Mouse (Mus musculus): ENCODE results near the gene Nrsn2. TPM values are rescaled to one million over a fixed set of nuclear protein-coding genes. Genes with fewer than 3 reads are reported as not detected.

The Nrsn2 gene
- not detected in 3 replicates for total RNA-seq (2017)

DNA sequence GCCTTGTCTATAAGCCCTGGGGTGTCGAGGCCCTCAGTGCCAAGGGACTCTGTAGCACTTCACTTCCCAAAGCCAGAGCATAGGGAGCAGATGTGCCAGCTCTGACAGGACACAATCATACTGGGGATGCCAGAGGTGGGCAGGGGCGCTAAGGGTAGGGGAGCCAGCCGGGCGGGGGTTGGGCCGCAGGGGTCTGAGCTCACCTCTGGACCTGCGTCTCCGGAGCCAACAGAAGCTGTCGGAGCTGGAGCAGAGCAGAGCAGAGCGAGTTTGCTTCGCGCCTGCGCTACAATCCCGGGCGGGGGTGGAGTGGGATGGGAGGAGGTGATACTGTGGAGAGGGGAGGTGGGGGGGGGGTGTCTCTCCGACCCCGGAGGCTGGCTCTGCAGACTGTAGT is at the start of gene Nrsn2:
Gene Nrsn2, minus strand, starts transcription at position 294 of the 397 bp plus-strand sequence.
- no peak for ATAC-seq (replicated peaks; ENCODE audit: insufficient number of reproducible peaks, low FRiP score, low TSS enrichment, poor library complexity, severe bottlenecking)

DNA sequence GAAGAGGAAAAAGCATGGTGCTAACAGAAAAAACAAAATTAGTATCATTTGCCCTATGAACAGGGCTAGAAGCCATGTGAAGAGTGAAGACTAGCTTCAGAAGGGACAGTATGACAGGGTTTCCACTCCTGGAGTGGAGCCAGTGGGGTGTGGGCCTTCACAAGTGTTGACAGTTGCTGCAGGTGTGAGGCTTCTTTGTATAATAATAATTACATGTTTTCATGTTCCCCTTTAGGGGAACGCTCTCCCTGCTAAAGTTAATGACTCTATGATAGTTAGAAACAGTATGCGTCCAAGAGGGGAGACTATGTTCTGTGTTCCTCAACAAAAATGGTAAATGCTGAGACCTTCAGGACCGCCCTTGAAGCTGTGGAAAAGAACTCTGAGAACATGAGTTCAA is 39.3 kb upstream of the Nrsn2 start:
- no peak for ATAC-seq (replicated peaks; ENCODE audit: insufficient number of reproducible peaks, low FRiP score, low TSS enrichment, poor library complexity, severe bottlenecking)

DNA sequence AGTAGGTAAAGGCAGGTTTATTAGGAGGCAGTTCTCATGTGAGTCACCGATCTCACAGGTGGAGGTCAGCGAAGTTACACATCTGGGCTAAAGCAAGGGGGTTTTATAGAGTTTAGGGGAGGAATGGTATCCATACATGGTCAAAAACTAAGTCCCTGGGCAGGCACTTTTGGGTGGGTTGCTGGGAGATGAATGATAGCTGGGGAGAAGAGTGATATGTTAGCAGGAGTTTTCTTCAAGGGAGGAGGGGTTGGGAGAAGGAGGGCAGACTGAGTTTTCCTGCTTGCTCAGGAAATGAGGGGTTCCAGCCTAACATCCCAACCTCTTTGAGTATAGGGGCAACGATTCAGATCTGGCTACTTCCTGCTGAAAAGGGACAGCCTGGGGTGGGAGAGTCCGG is 38.8 kb upstream of the Nrsn2 start, which contains the start of gene 6820408C15Rik:
Gene 6820408C15Rik, plus strand, starts transcription at position 301 of the 400 bp plus-strand sequence.
- ATAC-seq (replicated peaks; ENCODE audit: insufficient number of reproducible peaks, low FRiP score, low TSS enrichment, poor library complexity, severe bottlenecking): no peak

DNA sequence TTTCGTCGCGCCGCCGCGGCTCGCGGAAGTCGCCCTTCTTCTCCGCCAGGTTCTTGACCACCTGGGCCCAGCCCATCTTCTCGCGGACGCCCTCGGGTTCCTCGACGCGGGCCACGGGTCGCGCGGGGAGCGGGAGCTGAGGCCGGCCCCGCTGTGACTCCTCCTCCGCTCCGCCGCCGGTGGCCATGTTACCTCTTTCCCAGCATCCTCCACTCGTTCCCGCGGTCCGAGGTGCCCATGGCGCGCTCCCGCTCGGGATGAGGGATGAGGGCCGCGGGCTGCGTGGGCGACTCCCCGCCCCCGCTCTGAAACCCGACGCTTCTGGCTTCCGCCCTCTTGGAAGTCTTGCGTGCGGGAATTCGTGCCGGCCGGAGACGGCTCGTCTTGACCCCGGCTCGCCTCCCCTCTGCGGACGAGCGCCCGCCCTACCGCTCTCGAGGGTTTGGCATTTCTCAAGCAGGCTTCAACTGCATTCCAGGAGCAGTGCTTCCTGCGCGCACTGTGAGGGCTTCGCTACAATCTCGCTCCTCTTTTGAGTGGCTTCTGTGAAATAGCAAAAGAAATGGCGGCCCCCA is 38.2 kb upstream of the Nrsn2 start, which contains the start of gene Zcchc3:
Gene Zcchc3, minus strand, starts transcription at position 437 of the 575 bp plus-strand sequence.
- ATAC-seq (replicated peaks; ENCODE audit: insufficient number of reproducible peaks, low FRiP score, low TSS enrichment, poor library complexity, severe bottlenecking): peak; percentile 34; the same call in 1 of the 2 replicates

DNA sequence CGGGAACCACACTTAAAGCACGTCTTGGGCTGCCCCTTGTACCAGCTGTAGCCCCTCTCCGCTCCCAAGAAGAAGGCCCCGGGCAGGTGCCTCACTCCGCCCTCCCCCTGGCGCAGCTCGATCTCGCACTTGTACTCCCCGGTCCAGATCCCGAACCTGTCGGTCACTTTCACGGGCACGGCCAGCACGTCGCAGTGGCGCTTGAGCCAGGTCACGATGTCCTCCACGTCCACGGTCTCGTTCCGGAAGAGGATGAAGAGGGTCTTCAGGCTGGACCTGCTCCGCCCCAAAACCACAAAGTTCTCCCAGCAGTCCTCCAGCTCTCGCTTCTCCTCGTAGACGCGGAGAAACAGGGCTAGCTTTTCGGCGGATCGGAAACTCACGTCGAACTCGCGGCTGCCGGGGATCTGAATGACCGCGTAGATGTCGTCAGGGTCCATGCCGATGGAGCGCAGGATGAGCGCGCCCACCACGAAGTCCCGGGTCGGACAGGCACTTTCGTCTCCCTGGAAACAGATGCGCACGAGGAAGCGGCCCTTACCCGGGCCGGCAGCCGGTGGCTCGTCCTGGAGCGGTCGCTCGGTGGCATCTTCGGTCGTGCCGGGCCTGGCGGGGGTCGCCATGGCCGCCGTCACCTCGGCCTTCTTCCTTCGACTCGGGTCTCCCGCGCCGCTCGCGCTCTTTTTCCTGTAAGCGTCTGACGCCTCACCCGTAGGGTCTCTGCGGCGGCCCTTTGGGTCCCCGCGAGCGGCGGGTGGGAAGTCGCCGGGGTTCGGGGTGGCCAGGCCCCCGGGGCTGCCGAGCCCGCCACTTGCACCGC is 37.5 kb upstream of the Nrsn2 start:
- ATAC-seq (replicated peaks; ENCODE audit: insufficient number of reproducible peaks, low FRiP score, low TSS enrichment, poor library complexity, severe bottlenecking): 0 out of 2 replicates have a peak, but pooled peaks have one; percentile 23

DNA sequence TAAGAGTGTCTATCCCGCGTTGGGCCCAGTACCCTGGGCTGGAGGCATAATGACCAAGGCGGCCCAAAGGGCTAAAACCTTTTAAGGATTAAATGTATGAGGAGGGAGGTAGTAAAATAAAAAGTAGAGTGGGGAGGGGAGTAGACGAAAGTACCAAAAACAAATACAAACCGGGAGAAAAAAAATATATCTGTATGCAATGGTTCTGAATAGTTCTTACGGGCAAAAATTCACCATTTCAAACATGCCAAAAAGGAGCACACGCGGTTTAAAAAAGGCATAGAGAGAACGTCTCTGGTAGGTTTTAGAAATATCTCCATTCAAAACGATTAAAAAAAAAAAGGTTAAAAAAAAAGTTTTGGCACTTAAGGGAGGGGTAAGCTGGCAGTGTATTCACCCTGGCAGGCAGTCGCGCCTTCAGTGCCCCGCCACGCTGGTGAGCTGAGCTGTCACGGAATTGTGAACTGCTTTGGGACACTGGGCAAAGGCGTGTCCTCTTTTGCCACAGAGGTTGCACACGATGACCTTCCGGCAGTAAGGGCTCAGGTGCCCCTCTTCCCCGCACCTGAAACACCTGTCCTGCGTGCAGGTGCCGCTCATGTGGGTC is 36.8 kb upstream of the Nrsn2 start:
- peak; percentile 24; the same call in 1 of the 2 replicates for ATAC-seq (replicated peaks; ENCODE audit: insufficient number of reproducible peaks, low FRiP score, low TSS enrichment, poor library complexity, severe bottlenecking)

DNA sequence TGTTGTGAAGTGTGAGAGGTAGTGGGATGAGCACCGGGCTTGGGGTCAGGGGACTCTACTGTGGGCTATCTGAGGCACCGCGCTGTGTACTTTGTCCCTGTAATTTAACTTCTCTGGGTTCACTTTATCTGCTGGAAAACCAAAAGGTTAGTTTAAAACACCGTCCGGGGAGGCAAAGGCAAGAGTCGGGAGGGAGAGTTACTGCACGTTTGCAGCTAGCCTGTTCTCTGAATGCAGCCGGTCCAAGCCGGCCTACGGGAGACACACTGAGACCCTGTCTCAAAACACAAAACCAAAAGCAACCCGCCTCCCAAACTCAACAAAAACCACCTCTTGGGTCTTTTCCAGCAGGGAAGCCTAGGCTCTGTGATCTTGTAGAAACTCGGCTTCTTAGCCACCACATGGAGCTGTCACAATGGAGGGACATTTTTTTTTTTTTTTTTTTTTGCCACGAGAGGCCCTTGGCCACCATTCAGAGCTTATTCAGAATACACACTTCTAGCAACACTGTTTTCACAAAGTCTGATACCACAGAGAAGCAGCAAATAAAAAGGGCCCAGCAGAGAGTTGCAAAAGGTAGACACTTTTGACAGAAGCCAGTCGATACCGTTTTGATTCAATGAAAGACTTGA is 36.2 kb upstream of the Nrsn2 start:
- no peak for ATAC-seq (replicated peaks; ENCODE audit: insufficient number of reproducible peaks, low FRiP score, low TSS enrichment, poor library complexity, severe bottlenecking)

DNA sequence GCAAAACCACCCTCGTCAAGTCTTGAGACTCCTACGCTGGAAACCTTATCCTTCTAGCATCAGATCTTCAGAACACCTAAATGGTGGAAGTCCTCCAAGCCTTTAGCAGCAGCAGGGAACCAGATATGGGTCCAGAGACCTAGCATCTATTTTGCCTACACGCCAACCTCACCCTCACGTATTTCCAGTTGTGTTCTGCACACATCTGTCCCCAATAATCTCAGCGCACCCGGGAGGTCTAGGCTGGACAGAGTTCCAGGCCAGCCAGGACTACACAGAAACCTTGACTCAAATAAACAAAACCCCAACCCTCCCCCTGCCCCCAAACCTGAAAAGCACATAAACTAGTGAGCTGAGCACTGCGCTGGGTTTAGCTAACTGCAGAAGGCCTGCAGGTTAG is 35.0 kb upstream of the Nrsn2 start:
- no peak for ATAC-seq (replicated peaks; ENCODE audit: insufficient number of reproducible peaks, low FRiP score, low TSS enrichment, poor library complexity, severe bottlenecking)

DNA sequence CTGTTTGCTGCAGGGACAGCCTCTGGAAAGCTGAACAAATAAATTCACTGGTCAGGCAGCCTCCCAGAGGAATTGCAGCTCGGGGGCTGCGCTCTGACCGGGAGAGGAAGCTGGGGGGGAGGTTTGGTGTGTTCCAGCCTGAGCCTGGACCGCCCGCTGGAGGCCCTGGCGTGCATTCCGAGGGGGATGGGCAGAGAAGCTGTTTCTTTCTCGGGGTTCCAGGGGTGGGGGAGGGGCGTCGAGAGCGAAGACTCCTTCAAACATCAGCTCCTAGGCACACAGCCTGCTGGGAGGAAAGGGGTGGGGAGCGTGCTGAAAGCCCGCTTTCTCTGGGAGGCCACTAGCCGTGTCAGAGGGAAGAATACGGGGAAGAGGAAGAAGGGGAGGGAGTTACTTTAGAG is 34.5 kb upstream of the Nrsn2 start:
- ATAC-seq (replicated peaks; ENCODE audit: insufficient number of reproducible peaks, low FRiP score, low TSS enrichment, poor library complexity, severe bottlenecking): no peak

DNA sequence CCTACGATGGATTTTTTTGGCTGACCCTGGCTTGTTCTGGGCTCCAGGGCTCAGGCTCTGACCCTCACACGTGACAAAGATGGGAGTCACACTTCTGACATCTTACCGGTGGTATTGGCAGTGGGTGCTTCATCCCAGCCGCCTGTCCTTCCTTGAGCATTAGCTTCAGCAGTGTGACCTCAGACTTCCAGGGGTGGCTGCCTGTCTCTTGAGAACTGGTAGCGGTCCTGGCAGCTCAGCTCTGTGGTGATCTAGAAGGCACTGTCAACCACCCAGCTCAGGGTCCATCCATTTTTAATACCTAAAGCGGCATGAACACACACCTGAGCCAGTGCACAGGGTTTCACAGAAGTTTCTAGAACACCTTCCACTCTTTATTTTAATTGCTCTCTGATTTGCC is 33.3 kb upstream of the Nrsn2 start:
- no peak for ATAC-seq (replicated peaks; ENCODE audit: insufficient number of reproducible peaks, low FRiP score, low TSS enrichment, poor library complexity, severe bottlenecking)

DNA sequence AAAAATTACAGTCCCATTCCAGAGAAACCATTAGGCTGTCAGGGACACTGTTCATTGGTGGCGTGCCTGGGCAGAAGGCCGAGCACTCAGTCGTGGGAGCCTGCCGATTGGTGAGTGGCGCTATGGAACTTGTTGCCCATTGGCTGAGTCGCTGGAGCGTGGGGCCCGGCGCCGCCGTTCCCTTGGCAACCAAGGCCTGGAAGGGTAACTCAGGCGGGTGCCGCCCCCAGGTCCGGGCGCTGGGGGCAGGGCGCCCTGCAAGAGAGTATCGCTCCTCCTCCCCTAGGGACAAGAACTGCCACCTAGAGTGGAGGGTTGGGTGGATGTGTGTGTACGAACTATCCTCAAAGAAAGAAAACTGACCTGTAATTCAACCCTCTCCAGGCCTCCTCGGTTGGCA is 29.7 kb upstream of the Nrsn2 start:
- peak; percentile 83 for ATAC-seq (replicated peaks; ENCODE audit: insufficient number of reproducible peaks, low FRiP score, low TSS enrichment, poor library complexity, severe bottlenecking)

DNA sequence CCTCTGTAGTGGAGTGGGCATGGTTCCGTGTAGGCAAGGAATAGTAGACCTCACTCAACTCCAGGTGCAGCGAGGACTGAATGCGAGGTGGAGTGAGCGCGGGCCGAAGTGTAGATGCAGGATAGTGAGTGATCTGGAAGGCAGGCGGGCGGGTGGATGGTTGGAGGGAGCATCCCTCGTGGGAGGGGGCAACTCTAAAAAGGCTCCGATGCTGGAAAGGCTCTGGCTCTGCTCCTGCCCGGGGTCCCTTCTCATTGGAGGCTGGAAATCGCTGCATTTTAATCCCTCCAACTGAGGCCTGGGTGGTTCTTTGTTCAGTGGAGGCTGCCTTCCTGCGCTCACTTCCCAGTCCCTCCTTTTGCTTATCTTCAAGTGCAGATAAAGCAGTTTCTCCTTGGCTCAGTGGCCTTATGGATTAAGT is 22.7 kb upstream of the Nrsn2 start:
- no peak; the same call in none of the 2 replicates for ATAC-seq (replicated peaks; ENCODE audit: insufficient number of reproducible peaks, low FRiP score, low TSS enrichment, poor library complexity, severe bottlenecking)

DNA sequence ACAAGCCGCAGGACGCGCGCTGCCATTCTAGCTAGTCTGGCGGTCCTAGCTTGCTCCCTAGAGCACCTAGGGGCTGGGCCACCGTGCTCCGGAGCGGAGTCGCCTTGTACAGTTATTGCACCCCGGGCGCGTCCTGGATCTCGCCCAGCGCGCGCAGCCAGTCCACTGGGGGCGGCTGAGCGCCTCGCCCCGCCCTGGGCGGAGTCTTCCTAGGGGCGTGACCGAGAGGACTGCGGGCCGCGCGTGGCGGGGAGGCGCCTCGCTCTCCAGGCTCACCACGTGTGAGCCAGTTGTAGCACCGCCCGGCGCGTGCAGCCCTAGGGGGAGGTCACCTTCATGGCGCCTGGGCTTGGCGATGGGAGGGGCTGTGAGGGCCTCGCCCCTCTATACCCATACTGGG is 22.3 kb upstream of the Nrsn2 start:
- ATAC-seq (replicated peaks; ENCODE audit: insufficient number of reproducible peaks, low FRiP score, low TSS enrichment, poor library complexity, severe bottlenecking): peak; percentile 66

DNA sequence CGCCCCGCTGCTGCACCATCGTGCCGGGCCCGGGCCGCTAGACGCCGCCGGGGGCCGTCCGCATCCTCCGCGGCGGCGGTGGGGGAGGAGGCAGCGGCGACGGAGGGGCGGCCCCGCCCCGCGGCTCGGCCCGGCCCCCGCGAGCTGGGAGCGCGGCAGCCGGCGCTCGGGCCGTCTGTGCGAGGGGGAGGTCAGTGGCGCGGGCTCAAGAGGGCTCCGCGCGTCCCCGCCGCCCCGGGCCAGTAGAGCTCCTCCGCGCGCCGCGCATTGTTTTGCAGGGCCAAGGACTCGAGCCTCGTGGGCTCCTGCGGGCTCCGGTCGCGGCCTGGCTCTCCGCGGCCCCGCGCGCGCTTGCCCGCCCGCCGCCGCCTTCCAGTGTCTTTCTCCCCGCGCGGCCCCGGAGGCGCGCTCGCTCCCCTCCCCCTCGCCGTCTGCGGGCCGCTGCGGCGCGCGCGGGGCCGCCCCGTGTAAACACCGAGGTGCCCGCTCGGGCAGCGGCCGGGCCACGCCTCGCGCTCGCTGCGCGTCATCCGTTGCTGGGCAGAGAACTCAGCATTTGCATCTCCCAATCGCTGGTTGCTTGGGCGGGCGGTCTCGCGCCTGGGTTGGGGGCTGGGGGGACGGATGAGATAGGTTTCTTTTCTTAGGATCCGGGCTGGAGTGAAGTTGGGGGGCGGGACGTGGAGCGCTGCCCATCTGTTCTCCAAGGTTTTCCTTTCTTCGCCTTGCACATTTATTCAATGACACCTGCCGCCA is 21.4 kb upstream of the Nrsn2 start, which contains the start of gene Sox12:
Gene Sox12, minus strand, starts transcription at position 384 of the 756 bp plus-strand sequence.
- ATAC-seq (replicated peaks; ENCODE audit: insufficient number of reproducible peaks, low FRiP score, low TSS enrichment, poor library complexity, severe bottlenecking): 0 out of 2 replicates have a peak, but pooled peaks have one; percentile 29

DNA sequence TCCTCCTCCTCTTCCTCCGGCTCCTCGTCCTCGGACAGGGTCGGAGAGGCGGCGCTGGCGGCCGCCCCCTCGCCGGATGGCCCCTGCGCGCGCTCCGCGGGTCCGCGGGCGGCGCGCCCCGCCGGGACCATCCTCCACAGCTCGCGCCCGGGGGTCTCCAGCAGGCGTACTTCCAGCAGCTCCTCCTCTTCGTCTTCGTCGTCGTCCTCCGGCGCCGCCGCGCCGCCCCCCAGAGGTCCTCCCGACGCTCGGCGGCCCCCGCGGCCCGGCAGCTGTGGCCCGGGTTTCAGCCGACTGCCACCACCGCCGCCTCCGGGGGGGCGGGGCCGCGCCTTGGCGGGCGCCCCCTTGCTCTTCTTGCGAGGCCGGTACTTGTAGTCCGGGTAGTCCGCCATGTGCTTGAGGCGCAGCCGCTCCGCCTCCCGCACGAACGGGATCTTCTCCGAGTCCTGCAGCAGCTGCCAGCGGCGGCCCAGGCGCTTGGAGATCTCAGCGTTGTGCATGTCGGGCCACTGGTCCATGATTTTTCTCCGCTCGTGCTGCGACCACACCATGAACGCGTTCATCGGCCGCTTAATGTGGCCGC is 20.7 kb upstream of the Nrsn2 start:
- ATAC-seq (replicated peaks; ENCODE audit: insufficient number of reproducible peaks, low FRiP score, low TSS enrichment, poor library complexity, severe bottlenecking): no peak

DNA sequence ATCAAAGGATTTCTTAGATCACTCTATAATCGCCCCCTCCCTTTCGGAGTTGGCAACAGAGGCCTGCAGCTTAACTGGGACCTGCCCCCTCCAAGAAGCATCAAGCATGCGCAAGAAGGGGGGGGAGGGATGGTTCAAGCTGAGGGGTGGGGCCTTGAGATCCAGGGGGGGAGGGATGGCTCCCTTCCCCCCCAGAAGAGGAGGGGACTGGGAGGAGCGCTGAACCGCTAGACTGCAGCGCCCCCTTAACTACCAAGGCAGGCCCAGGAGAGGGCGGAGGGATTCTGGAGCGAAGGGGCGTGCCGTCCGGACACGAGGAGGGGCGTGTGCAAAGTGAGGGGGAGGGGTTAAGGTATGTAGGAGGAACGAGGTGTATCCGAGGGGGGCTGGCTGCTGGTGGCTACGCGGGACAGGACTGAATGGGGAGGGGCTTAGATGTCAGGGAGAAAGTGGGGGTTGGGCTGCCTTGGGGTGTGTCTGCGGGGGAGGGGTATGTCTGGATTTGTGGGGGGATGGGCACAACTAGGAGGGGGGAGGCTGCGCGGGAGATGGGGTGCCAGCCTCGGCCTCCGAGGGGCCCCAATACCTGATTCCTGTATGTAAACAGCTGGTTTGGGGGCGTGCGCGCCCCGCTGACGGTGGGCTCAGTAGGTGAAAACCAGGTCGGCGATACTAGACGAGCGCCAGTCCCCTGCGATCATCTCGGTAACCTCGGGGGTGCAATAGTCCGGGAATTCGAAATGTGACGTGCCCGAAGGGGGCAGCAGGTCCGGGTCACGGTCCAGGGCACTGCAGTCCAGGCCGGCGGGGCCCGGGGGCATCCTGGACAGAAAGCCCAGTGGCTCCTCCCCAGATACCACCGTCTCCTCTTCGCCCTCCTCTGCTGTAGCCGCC is 19.9 kb upstream of the Nrsn2 start:
- 0 out of 2 replicates have a peak, but pooled peaks have one; percentile 16 for ATAC-seq (replicated peaks; ENCODE audit: insufficient number of reproducible peaks, low FRiP score, low TSS enrichment, poor library complexity, severe bottlenecking)

DNA sequence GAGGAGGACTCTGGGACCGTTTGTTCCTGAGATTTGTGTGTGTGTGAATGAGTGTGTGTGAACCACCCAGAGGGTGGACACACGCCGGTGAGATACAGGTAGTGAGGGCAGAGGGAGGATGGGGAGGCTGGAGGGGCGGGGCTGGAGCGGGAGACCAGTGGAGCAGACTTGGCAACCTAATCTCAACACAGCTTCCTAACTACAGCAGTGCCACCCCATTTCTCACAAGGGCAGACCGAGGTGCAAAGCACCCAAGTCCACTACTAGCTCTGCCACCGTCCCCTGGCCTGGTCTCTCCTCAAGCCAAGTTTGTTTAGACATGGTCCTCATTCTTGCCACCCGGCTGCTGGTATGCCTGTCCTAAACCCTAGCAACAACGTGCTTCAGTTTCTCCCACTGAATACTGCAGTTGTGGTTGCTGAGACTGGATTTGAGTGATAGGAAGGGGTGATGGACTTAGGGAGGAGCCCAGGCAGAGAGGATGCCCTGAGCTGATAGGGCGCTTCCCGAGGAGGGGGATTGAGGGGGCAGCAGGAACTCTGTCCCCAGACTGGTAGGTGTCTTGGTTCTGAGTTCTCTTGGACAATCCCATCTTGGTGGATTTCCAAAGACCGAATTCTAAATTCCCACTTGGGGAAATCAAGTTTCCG is 19.0 kb upstream of the Nrsn2 start:
- no peak for ATAC-seq (replicated peaks; ENCODE audit: insufficient number of reproducible peaks, low FRiP score, low TSS enrichment, poor library complexity, severe bottlenecking)
